Mouse (Mus musculus) kidney, adult 2 months (tissue): Measurements from ENCODE around the gene Klhl7.

Experiments
- CTCF ChIP-seq: fragments of 200-500 bp; conservative IDR thresholded peaks from 2 replicates; pipeline ENCODE4 v1.5.1; 2011; ENCODE audit warnings: low read depth, mild to moderate bottlenecking, control low read depth, low read length, moderate library complexity, mixed read lengths; ENCODE audit not compliant: insufficient read depth, insufficient read length
- POLR2A ChIP-seq: fragments of 200-500 bp; IDR thresholded peaks from one replicate; pipeline ENCODE4 v1.6.1; 2011; ENCODE audit warnings: low read depth, low read length, control low read depth

- TF ChIP-seq CTCF (no peak), POLR2A (no peak)
These were observed 91.4 kb downstream of the Klhl7 start for GRCm38 (mm10) chr5:24191821-24192220.
